Mouse (Mus musculus) testis, adult 2 months (tissue): Measurements from ENCODE around the gene Erg. TPM values are rescaled to one million over a fixed set of nuclear protein-coding genes. Genes with fewer than 3 reads are reported as not detected.

Experiments
- H3K27ac ChIP-seq: fragments of 200-500 bp; 2 replicates; pipeline ENCODE4 v1.5.1; 2012; ENCODE audit warnings: low read depth, low read length; ENCODE audit not compliant: control insufficient read depth, insufficient read depth
- H3K27me3 ChIP-seq: fragments of 200-500 bp; 2 replicates; pipeline ENCODE4 v1.6.1; 2012; ENCODE audit warnings: mild to moderate bottlenecking, low read length, moderate library complexity; ENCODE audit not compliant: control insufficient read depth, insufficient read depth
- H3K36me3 ChIP-seq: fragments of 200-500 bp; 2 replicates; pipeline ENCODE4 v1.6.1; 2012; ENCODE audit warnings: mild to moderate bottlenecking, low read length; ENCODE audit not compliant: control insufficient read depth, insufficient read depth
- H3K4me1 ChIP-seq: fragments of 200-500 bp; 2 replicates; pipeline ENCODE4 v1.6.1; 2012; ENCODE audit warnings: low read length; ENCODE audit not compliant: control insufficient read depth, insufficient read depth
- H3K4me3 ChIP-seq: fragments of 200-500 bp; 2 replicates; pipeline ENCODE4 v1.5.1; 2012; ENCODE audit warnings: low read depth, mild to moderate bottlenecking, low read length, moderate library complexity, mixed read lengths; ENCODE audit not compliant: control insufficient read depth
- CTCF ChIP-seq: fragments of 200-500 bp; IDR thresholded peaks from 2 replicates; pipeline ENCODE4 v1.5.1; 2012; ENCODE audit warnings: low read depth, mild to moderate bottlenecking, inconsistent platforms, low read length, moderate library complexity; ENCODE audit not compliant: control insufficient read depth, insufficient read depth, insufficient replicate concordance
- POLR2A ChIP-seq: fragments of 200-500 bp; IDR thresholded peaks from 2 replicates; pipeline ENCODE4 v1.6.1; 2012; ENCODE audit warnings: low read depth, mild to moderate bottlenecking, inconsistent platforms, low read length, moderate library complexity; ENCODE audit not compliant: control insufficient read depth
- polyA plus RNA-seq: library from polyadenylated mRNA; depleted of rRNA; stranded (reverse); fragments of >200 nt; gene quantifications from 2 replicates; pipeline ENCODE4 v1.2.3, GENCODE M21; 2012

Gene Erg
- polyA plus RNA-seq, 1 experiment = 2.0 TPM

GRCm38 (mm10) chr16:95356962-95357955, 229.1 kb downstream of the Erg start:
- Histone ChIP-seq H3K4me3 (no peak overlapping the region), H3K36me3 (no peaks in the 10 kb centered on the region), H3K27ac (no peak overlapping the region), H3K4me1 (no peaks in the 10 kb centered on the region), H3K27me3 (no peaks in the 10 kb centered on the region)
- TF ChIP-seq CTCF = no peak
- no peak for TF ChIP-seq POLR2A

- TF ChIP-seq POLR2A (no peak), CTCF (no peak)
- H3K27me3 ChIP-seq = no peaks in the 10 kb centered on the region
- H3K27ac ChIP-seq = no peak overlapping the region
- H3K4me1 ChIP-seq = no peaks in the 10 kb centered on the region
- H3K36me3 ChIP-seq = no peaks in the 10 kb centered on the region
- no peak overlapping the region for H3K4me3 ChIP-seq
These were observed 232.6 kb downstream of the Erg start for GRCm38 (mm10) chr16:95353838-95354237.

DNA sequence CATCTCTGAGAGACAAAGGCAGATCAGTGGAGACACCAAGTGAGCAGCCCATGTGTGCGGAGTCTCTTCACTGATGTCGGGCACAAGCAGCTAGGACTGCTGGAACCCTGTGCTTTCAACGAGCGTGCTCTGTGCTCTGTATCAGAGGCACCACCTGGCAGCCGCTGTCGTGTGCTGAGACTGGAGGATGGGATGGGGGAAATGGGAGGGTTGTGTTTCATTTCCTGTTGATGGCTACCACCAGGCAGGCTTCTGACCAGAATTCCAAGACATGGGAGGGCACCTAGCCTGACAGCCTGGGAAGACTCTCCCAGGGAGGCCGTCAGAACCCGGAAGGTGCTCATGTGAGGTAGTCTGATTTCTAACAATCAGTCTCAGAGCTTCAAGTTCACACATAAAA, 234.1 kb downstream of the Erg start:
- H3K4me3 ChIP-seq = no peak overlapping the region
- no peaks in the 10 kb centered on the region for H3K36me3 ChIP-seq
- H3K27me3 ChIP-seq = no peaks in the 10 kb centered on the region
- H3K27ac ChIP-seq = no peak overlapping the region
- no peaks in the 10 kb centered on the region; the same call in 1 of the 2 replicates for H3K4me1 ChIP-seq
- TF ChIP-seq POLR2A = no peak
- TF ChIP-seq CTCF = no peak

DNA sequence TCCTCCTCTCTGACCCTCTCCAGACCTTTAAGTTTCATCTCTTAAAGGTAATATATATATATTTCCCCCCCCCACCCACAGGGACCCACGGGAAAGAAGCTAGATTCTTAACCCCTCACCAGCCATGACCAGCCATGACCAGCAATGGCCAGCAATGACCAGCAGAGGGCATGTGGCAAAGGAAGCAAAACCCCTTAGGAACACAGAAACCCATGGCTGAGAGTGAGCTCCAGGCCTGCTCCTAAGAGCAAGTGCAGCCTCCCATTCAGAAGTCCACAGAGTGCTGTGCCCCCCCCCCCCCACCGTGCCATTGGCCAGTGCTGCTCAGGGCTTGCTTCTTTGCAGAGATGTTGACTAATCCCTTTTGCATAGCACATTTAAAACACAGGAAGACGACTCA, 235.9 kb downstream of the Erg start:
- Histone ChIP-seq H3K27me3 (no peaks in the 10 kb centered on the region), H3K36me3 (no peaks in the 10 kb centered on the region), H3K27ac (no peak overlapping the region), H3K4me3 (no peak overlapping the region), H3K4me1 (peaks cover 3% of the 10 kb centered on the region)
- no peak for TF ChIP-seq POLR2A
- peak; percentile 68; the same call in 1 of the 2 replicates for TF ChIP-seq CTCF

DNA sequence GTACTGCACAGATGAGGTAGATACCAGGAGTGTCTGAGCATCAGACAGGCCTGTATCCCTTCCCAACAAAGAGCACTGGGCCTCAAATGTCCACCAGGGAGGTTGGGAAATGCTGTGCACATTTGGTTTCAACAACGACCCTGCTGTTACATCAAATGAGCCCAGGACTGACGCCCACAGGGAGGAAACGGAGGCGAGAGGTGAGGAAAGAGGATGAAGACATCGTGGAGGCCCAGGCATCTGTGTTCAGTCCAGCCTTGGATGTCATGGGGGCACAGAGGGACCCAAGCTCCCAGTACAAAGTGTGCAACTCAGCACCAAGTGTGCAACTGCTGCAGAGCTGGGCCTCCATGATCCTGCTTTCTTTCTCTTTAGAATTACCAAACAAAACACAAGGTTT, 236.6 kb downstream of the Erg start:
- Histone ChIP-seq H3K27me3 (no peaks in the 10 kb centered on the region), H3K27ac (no peak overlapping the region), H3K36me3 (no peaks in the 10 kb centered on the region), H3K4me1 (peaks cover 3% of the 10 kb centered on the region), H3K4me3 (no peak overlapping the region)
- no peak for TF ChIP-seq POLR2A
- TF ChIP-seq CTCF = no peak

GRCm38 (mm10) chr16:95349344-95349743, 237.0 kb downstream of the Erg start:
- Histone ChIP-seq H3K27me3 (no peaks in the 10 kb centered on the region), H3K4me1 (peaks cover 3% of the 10 kb centered on the region), H3K27ac (no peak overlapping the region), H3K4me3 (no peak overlapping the region), H3K36me3 (no peaks in the 10 kb centered on the region)
- no peak for TF ChIP-seq CTCF
- no peak for TF ChIP-seq POLR2A

GRCm38 (mm10) chr16:95348555-95348954, 237.8 kb downstream of the Erg start:
- Histone ChIP-seq H3K27ac (no peak overlapping the region), H3K4me3 (no peak overlapping the region), H3K27me3 (no peaks in the 10 kb centered on the region), H3K36me3 (no peaks in the 10 kb centered on the region), H3K4me1 (peaks cover 3% of the 10 kb centered on the region)
- TF ChIP-seq CTCF (no peak), POLR2A (no peak)
